Mouse (Mus musculus): Measurements from ENCODE around the gene Dlgap4.
"Not testable (repeated sequence)": the region's sequence is repeated elsewhere in the genome, so short reads cannot be mapped to it uniquely, and the experiment has no call there.

DNA sequence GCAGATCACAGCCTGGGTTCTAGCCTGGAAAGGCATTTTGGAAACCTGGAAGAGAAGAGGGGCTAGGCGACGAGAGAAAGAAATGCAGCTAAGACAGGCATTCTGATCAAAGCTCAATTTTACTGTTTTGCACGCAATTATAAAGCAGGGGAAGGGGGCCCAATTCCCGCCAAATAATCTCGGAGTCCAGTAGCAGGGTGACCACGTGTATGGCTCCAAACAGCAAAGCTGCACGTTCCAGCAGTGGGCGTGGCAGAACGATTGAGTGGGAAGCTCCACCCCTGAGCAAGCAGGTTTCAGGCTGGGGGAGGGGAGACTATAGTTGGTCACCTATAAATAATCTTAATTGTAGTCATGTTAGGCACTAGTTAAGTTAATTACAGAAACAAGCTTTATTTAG is 188.6 kb downstream of the Dlgap4 start:
- TF ChIP-seq CTCF (IDR thresholded peaks at IDR 0.05; ENCODE audit: control insufficient read depth, insufficient read depth, low read length); POLR2A (IDR thresholded peaks at IDR 0.05; ENCODE audit: borderline replicate concordance, control insufficient read depth, low read depth, low read length): not testable (repeated sequence)

Measured in bone marrow, adult 2 months (tissue).